Mouse (Mus musculus): ENCODE results near the gene Irf2.

The Irf2 gene

DNA sequence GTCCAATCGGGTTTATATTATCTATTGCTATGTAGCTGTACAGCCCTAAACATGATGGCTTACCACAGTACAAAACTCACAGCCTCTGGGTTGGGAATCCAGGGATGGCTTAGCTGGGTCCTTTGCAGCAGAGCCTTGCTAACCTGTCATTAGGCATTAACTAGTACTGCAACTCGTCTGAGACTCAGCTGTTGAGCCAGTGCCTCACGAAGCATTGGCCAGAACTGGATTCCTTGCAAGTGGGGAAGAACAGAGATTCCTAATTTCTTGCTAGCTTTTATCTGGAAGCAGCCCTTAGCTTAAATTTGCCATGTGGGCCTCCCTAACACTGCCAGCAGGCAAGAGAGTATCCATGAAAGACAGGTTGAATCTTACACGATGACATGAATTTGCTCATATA lies 104.3 kb downstream of the Irf2 start:
- no peak for DNase-seq (ENCODE audit: low spot score in 2 of 2)

DNA sequence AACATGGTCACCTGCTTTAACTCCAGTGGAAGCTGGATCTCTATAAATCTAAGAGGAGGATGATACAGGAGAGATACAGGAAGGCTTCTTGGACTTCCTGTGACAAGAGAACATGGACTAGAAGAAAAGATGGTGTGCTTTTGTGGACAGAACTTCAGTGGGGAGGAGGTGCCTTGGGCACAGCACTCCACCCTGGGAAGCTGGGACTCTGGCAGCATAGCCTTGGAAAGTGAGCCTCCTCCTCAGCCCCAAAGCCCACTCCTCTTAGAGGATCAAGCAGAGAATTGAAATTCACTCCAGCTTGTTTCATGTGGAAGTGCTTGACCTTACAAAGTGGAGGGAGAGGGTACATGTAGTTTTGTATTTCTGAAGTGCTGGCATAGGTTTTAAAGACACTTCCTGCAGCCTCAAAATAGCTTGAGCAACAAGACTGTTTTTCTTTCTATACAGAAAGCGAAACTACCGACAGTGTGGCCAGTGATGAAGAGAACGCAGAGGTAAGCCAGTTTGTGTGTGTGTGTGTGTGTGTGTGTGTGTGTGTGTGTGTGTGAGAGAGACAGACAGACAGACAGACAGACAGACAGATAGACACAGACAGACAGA lies 104.9 kb downstream of the Irf2 start:
- DNase-seq (ENCODE audit: low spot score in 2 of 2), result no peak

DNA sequence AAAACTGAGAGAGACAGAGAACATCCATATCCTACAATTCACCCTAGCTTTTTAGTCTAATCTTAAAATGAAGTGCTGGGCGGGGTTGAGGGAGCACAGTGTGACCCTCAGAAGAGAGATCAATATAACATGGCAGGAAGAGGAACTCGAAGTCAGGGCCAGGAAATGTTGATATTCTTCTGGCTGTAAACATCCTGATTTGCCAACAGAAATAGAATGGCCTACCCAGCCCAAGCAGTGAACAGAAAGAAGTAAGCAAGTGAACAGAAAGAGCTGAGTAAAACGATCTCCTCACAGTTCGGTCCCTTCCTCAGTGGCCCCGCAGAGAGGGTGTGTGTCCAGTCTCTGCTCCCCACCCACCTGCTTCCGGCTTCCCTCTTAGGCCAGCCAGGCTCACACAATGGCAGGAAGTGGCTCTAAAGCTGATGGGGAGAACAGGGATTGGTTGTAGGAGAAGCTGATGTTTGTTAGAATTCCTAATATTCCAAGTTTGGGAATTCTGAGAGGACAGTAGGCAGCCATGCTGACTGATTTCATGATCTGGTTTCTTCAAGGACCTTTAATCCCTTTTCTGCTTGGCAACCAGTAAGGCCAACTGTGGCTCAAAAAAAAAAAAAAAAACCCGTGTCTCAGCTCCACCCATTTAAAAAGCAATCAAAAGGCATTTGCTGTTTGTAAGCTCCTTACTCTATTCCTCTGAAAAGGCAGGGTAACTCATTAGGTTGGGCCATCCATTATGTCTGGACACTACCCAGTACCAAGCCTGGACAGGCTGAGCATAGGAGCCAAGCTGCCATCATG lies 105.6 kb downstream of the Irf2 start:
- no peak for DNase-seq (ENCODE audit: low spot score in 2 of 2)

DNA sequence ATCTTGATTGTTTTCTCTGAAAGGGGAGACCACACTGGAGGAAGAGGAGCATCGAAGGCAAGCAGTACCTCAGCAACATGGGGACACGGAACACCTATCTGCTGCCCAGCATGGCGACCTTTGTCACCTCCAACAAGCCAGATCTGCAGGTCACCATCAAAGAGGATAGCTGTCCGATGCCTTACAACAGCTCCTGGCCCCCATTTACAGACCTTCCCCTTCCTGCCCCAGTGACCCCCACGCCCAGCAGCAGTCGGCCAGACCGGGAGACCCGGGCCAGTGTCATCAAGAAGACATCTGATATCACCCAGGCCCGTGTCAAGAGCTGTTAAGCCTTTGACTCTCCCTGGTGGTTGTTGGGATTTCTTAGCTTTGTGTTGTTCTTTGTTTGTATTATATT lies 106.4 kb downstream of the Irf2 start:
- DNase-seq (ENCODE audit: low spot score in 2 of 2), result no peak

DNA sequence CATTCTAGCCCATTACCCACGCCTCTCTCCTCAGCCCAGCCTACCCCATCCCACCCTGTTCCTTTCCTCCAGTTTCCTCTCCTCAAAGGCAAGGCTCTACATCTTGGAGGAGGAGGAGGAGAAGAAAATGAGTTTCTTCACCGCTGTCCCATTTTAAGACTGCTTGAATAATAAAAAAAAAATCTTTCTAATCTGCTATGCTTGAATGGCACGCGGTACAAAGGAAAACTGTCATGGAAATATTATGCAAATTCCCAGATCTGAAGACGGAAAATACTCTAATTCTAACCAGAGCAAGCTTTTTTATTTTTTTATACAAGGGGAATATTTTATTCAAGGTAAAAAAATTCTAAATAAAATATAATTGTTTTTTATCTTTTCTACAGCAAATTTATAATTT lies 107.4 kb downstream of the Irf2 start:
- no peak for DNase-seq (ENCODE audit: low spot score in 2 of 2)

DNA sequence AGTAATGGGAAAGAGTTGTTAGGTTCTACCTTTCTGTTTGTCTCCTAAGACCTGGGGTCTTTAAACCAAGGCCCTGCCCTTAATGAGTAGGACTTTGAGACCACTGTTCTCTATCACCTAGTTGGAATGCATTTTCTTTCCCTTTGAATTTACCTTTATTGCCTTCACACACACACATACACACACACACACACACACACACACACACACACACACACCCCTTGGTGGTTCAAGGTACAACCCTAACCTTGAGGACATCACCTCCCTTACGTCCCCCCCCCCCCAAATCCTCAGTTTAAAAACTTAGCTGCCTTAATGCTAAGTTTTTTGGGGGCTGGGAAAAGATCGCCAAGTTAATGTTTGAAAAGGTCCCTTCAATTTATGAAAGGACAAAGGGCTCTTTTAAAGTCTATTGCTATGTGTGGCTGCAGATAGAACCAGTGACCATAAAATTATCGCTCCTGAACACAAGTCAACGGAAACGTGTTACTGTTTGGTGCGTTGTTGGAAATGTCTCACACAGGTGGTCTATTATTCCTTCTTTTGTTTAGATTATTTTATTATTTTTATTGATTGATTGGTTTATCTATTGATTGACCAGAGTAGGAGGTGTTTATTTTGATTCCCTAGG lies 108.6 kb downstream of the Irf2 start:
- no peak for DNase-seq (ENCODE audit: low spot score in 2 of 2)

DNA sequence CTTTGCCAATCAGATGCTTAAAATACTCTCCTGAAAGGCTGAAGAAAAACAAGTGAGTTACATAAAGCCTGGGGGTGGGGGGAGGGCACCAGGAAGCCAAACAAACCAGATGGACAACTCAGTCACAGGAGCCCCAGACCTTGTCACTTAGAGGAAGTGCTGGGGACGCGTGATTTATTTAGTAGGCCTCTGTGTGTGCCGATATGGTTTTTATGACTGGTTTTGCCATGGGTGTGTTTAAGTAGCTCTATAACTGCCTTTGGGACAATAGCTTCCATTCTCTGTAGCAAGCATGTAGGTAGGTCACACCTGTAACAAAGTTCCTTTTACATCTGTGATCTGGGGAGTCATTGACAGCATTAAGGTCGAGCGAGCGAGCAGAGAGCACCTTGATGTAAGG lies 109.4 kb downstream of the Irf2 start:
- no peak for DNase-seq (ENCODE audit: low spot score in 2 of 2)

DNA sequence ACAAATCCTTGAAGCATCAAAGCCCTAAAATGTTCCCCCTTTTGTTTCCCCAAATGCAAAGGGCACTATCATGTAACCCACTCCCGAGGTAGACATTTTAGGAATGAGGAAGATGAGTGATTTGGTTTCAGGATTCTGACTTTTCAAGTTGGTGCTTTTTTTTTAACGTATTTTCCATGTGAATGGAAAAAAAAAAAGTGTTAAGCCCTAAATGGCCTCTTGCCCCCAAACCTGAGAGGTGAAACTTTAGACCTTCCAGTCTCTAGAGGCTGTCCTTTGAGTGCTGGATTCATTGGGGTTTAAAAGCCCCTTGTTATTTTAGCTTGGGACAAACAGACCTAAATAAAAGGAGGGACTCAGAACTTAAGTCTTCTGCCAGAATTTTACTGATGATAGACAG lies 109.9 kb downstream of the Irf2 start:
- DNase-seq (ENCODE audit: low spot score in 2 of 2), result no peak

DNA sequence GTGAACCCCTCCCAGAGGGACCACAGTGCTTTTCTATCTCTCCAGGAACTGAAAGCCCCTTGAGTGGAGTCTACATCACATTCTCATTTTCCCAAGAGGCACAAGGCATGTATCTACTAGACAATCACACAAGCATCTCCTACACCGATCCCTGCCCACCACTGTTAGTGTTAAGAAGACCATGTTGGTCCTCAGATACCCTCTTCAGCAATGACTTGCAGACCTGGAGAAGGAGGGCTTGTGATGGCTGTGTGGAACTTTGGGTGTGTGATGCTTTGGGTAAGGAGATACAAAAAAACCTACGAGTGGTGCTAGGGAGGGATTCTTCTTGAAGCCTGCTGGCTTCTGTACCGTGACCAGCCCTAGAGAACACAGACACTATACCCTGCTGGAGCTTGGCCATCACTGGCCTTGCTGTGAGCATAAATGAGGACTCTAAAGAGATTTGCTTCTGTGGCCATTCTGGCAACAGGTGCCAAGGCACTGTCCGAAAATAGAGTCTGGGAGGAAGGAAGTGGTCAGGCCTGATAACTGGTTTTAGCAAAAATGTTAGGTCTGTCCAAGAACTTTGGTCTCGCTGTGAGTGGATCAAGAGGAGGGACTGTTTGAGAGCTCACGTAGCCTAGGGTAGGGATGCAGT lies 110.8 kb downstream of the Irf2 start:
- no peak for DNase-seq (ENCODE audit: low spot score in 2 of 2)

DNA sequence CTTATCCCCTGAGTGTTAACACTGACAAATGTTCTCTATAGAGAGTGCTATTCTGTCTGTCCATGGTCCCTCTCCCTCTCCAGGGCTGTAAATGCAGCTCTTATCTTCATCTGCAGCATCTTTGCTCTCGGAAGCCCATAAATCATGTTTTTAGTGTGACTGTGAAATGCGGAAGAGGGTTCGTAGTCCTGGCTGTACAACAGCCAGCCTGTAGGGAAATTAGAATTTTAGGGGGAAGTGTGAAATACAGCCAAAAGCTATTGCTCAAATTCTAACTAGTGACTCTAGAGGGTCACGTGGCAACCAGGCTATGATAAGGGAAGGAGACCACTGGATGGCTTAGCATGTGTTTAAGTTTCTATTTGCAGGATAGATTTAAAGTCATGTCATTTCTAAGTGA lies 112.0 kb downstream of the Irf2 start:
- no peak for DNase-seq (ENCODE audit: low spot score in 2 of 2)

DNA sequence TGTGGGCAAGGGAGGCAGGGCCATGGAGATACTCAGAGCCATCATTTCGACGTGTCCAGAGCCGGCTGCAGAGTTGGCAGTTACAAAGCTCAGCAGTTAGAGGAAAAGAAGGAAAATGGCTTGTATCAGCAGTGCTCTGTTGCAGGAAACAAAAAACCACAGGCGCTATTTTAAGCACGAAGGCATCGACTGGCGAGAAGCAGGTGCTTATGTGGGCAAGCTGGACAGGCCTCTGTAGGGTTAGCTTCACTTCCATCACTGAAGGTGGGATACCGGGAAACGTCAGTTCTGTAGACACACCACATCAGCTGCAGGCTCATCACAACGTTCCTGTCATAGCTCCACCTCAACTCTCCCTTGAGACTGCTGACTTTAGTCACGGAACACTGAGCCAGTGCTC lies 112.8 kb downstream of the Irf2 start:
- DNase-seq (ENCODE audit: low spot score in 2 of 2), result no peak

DNA sequence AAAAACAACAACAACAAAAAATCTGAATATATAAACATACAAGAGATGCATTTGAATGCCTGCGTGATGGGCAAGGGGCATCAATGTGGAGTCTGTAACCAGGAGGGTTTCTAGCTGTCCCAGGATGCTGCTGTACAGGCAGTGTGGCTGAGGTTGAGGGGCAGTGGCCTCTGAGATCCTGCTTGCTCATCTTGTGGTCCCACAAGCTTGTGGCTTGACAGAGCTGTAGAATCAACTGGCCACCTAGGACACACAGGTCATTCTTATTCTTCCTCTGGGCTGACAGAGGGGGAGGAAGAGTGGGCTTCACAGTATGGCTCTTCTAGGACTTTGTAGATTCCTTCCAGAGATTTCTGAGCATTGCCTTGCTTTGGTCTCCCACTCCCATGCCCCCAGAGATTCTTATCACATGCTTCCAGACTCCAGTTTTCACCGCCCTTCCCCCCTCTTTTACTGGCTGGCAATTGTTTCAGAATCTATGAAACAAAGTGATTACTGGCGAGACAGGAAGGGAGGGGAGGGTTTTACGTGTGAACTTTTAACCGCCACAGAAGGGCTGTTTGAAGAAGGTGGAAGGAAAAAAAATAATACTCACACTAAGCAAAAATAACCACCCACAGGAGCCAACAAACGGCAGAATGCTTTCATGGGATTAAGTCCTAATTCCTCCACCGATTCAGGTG lies 119.8 kb downstream of the Irf2 start:
- no peak for DNase-seq (ENCODE audit: low spot score in 2 of 2)

DNA sequence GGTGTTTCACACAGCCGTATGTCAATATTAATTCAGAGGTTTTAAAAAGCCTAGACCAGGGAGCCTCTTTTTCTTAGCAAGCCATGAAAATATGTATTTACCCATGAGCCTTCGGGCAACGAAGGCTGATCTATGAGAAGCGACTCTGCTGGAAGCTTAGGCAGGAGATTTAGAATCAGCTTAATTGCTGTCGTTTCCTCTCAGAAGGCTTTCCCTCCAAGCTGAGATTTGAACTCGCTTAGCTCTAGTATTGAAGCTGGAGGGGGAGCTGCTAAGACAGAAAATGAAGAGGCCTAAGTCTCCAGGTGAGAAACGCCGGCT lies 120.3 kb downstream of the Irf2 start:
- DNase-seq (ENCODE audit: low spot score in 2 of 2), result no peak

DNA sequence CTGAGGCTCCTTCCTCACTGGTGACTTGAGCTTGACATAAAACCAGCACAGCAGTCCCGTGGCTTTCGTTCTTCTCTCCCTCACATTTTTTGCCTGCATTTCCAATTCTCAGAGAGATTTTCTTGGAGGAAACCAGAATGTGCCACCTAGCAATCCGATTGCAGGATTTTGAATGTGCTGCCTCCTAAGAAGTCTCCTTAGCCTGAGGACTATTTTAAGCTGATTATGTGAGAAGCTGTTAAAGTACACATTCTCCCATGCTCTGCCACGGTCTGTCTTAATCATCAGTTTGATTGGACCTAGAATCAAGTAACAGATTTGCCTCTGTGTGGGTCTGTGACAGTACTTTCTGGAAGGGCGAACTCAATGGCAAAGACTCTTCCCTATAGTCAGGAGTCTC lies 123.0 kb downstream of the Irf2 start:
- no peak for DNase-seq (ENCODE audit: low spot score in 2 of 2)

DNA sequence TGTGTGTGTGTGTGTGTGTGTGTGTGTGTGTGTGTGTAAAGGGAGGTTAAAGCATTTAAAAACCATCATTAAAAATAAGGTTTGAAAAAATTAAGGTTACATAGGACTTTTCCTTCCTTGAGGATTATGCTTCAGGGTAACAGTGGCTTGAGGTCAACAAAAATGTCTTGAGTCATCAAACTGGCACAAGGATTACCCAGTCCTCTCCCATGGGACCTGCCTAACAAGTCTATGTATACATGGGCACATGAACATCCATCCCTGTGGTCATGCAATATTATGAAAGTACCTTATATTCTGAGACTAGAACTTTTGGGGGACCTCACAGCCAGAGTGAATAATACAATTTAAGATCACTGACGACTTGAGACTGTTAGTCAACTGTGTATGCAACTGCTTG lies 125.9 kb downstream of the Irf2 start:
- no peak for DNase-seq (ENCODE audit: low spot score in 2 of 2)

DNA sequence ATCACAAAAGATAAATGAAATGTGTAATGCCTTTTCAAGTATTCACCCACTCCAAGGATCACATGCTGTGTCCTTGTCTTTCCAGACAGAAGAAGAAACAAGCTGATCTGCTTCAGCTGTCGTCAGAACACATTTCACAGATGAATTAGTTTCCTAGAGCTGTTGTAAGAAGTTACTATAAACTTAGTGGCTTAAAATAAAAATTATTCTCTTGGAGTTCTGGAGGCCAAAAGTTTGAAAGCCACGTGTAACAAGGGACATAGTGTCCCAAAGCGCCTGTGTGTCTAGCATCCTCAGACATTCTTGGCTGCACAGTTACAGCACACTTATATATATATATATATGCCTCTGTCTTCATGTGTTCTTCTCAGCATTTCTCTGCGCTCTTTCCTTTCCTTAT lies 127.9 kb downstream of the Irf2 start:
- no peak for DNase-seq (ENCODE audit: low spot score in 2 of 2)

DNA sequence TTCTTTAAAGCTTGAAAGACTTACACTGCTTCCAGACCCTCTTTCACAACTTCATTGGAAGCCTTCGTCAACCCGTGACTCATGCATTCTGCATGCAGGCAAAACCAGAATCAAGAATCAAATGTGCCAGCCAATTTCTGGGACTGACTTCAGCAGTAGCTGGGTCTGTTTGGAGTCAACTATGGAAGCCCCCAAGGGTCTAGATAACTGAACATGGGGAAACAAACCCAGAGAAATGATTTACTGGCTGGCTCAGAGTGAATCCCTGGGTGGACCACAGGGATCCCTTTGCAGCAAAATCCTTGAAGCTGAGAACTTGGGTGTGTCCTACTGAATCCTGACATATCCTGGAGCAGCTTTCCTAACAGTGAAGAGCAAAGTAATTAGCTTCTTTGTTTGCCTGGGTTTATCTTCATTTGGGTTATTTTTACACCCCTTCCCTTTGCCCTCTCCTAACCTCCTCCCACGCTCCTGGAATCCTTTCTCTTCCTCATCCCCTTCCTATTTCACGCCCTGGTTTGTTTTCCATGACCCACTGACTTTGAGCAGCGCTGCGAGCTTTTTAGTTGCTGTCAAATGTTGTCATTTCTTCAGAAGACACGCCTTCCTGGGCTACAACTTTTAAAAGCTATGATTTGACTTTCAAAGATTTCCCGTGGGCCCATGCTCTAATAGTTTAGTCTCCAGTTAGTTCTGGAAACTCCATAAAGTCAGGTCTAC lies 129.0 kb downstream of the Irf2 start:
- peak in 1 of 2 experiments; percentile 38 for DNase-seq (ENCODE audit: low spot score in 2 of 2)

DNA sequence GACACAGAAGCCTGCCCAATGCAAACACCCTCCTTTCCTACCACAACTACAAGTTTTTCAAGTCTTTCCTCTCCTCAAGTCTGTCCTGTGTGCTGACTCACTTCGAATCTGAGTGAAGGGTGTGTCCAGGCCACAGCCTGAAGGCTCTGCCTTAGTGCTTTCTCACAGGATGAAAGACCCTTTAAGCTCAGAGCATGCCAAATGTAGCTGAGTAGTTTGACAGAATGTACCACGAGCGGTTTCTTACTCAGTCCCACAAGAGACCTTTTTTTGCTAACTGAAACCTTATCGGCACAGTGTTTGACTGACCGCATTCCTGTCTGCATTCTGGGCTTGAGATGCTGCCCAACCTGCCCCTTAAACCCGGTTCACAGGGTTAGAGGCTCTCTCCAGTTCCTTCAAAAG lies 130.0 kb downstream of the Irf2 start:
- no peak for DNase-seq (ENCODE audit: low spot score in 2 of 2)

DNA sequence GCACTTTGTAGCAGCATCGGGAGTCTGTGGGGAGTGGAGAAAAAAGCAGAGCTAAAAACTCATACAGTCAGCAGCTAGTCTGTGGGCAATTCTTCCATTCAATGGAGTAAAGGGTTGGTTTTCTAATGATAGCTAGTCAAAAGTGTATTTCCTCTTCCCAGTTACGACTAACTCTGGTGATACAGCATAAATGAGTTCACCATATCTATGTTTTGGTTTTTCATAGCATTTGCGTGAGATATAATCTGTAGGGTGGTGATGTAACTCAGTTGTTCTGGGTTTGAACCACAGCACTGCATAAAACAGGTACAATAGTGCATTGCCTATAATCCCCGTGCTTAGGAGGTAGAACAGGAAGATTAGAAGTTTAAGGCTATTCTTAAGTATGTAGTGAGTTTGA lies 131.6 kb downstream of the Irf2 start:
- DNase-seq (ENCODE audit: low spot score in 2 of 2), result no peak

DNA sequence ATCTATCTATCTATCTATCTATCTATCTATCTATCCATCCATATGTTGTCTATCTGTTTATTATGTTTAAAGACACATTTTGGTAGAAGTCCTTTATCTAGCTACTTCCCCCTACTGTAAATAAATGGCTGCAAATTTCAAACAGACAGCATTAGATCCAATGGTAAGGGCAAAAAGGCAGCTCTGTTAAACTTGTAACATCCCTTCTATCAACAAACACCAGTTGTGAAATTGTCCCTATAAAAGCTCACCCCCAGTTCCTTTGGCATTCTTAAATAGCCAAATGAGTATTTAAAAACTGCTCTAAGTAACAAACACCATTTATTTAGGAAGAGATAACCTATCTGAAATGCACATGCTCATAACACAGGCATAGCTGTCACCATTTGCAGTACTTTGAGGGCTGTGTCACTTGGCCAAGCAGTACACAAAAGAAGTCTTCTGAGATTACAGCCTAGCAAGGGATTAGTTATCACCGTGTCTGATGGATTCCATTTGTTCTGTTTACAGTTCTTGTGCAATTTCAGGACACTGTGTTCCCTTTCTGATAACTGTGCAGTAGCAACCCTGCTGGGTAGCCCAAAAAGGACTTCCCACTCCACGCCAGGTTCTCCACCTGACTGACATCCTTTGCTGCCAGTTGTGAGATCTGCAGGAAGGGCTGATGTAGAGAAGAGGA lies 136.2 kb downstream of the Irf2 start:
- DNase-seq (ENCODE audit: low spot score in 2 of 2), result no peak

DNA sequence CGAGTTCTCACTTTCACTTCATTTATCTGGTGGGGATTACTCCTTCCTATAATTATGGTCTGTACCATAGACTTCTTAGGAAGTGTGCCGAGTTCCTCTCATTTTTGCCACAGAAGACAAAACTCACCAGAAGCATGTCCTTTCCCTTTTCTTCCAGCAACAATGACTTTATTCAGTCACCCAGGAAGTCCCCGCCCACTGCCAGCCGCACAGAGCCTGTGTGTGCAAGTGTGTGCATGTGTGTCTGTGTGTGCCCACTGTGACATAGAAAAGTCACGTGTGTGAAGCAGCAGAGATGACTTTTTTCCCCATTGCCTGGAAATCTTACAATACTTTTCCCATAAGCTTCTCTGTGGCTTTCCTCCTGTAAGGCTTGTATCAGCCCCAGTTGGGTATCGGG lies 141.8 kb downstream of the Irf2 start:
- DNase-seq (ENCODE audit: low spot score in 2 of 2), result no peak

Data from frontal cortex, postnatal 36 days (tissue).